Mouse (Mus musculus): ENCODE measurements around the gene Msl1. TPM values are rescaled to one million over a fixed set of nuclear protein-coding genes. Genes with fewer than 3 reads are reported as not detected.
"Not testable (repeated sequence)": the region's sequence is repeated elsewhere in the genome, so short reads cannot be mapped to it uniquely, and the experiment has no call there.

Msl1 gene
- polyA plus RNA-seq, 1 experiment, result 83.8 TPM

GRCm38 (mm10) chr11:98808417-98808816, 13.1 kb downstream of the Msl1 start:
- Histone ChIP-seq H3K4me3 (ENCODE audit: insufficient read depth, low read length) (no peak overlapping the region; the same call in 1 of the 2 replicates), H3K27ac (ENCODE audit: insufficient read depth, low read length) (peak overlapping the region; percentile 94), H3K4me1 (ENCODE audit: control insufficient read depth, insufficient read depth, low read length) (peaks cover 5% of the 10 kb centered on the region; the same call in 1 of the 2 replicates)
- TF ChIP-seq CTCF (IDR thresholded peaks at IDR 0.05; ENCODE audit: borderline replicate concordance, insufficient read depth, low read length) (no peak), POLR2A (IDR thresholded peaks at IDR 0.05; ENCODE audit: low read depth, low read length) (no peak)

- Histone ChIP-seq H3K4me1 (ENCODE audit: control insufficient read depth, insufficient read depth, low read length) (peaks cover 5% of the 10 kb centered on the region; the same call in 1 of the 2 replicates), H3K4me3 (ENCODE audit: insufficient read depth, low read length) (peak overlapping the region; percentile 92), H3K27ac (ENCODE audit: insufficient read depth, low read length) (peak overlapping the region; percentile 94)
- peak; percentile 86 for TF ChIP-seq POLR2A (IDR thresholded peaks at IDR 0.05; ENCODE audit: low read depth, low read length)
- 0 out of 2 replicates have a peak, but pooled peaks have one; percentile 2 for TF ChIP-seq CTCF (IDR thresholded peaks at IDR 0.05; ENCODE audit: borderline replicate concordance, insufficient read depth, low read length)
Measured at GRCm38 (mm10) chr11:98809457-98810290, 14.4 kb downstream of the Msl1 start.

DNA sequence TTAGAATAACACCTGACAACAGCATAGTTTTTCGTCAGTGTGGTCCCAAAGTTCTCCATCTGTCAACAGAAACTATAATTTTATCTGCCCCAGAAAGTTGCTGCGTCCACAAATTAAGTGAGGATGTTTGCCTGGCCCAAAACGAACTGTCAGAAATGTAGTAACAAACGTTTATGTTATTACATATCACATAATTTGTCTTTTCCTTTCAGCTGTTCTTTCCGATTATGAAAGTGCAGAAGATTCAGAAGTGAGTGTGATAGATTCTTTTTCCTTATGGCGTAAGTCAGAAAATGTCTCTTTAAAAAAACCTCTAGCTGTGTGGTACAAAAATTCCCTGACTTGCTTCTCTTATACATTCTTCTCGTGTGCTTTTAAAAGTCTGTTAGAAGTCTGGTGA, 15.4 kb downstream of the Msl1 start:
- TF ChIP-seq CTCF (IDR thresholded peaks at IDR 0.05; ENCODE audit: borderline replicate concordance, insufficient read depth, low read length), result no peak
- TF ChIP-seq POLR2A (IDR thresholded peaks at IDR 0.05; ENCODE audit: low read depth, low read length), result no peak
- H3K4me1 ChIP-seq (ENCODE audit: control insufficient read depth, insufficient read depth, low read length), result peaks cover 5% of the 10 kb centered on the region; the same call in 1 of the 2 replicates
- H3K27ac ChIP-seq (ENCODE audit: insufficient read depth, low read length), result no peak overlapping the region
- peak overlapping the region; percentile 92 for H3K4me3 ChIP-seq (ENCODE audit: insufficient read depth, low read length)

GRCm38 (mm10) chr11:98816706-98817239, 21.5 kb downstream of the Msl1 start:
- no peak overlapping the region for H3K27ac ChIP-seq (ENCODE audit: insufficient read depth, low read length)
- no peaks in the 10 kb centered on the region for H3K4me1 ChIP-seq (ENCODE audit: control insufficient read depth, insufficient read depth, low read length)
- no peak overlapping the region for H3K4me3 ChIP-seq (ENCODE audit: insufficient read depth, low read length)
- no peak for TF ChIP-seq POLR2A (IDR thresholded peaks at IDR 0.05; ENCODE audit: low read depth, low read length)
- no peak for TF ChIP-seq CTCF (IDR thresholded peaks at IDR 0.05; ENCODE audit: borderline replicate concordance, insufficient read depth, low read length)

- TF ChIP-seq CTCF (IDR thresholded peaks at IDR 0.05; ENCODE audit: borderline replicate concordance, insufficient read depth, low read length), result no peak
- H3K4me1 ChIP-seq (ENCODE audit: control insufficient read depth, insufficient read depth, low read length), result no peaks in the 10 kb centered on the region
- no peak overlapping the region for H3K4me3 ChIP-seq (ENCODE audit: insufficient read depth, low read length)
- no peak overlapping the region for H3K27ac ChIP-seq (ENCODE audit: insufficient read depth, low read length)
Measured at GRCm38 (mm10) chr11:98820968-98821367, 25.7 kb downstream of the Msl1 start.

GRCm38 (mm10) chr11:98826071-98826470, 30.8 kb downstream of the Msl1 start:
- not testable (repeated sequence) for H3K4me1 ChIP-seq (ENCODE audit: control insufficient read depth, insufficient read depth, low read length); H3K27ac ChIP-seq (ENCODE audit: insufficient read depth, low read length); H3K4me3 ChIP-seq (ENCODE audit: insufficient read depth, low read length)

- H3K27ac ChIP-seq (ENCODE audit: insufficient read depth, low read length), result no peak overlapping the region
- H3K4me1 ChIP-seq (ENCODE audit: control insufficient read depth, insufficient read depth, low read length), result no peaks in the 10 kb centered on the region
- no peak for TF ChIP-seq CTCF (IDR thresholded peaks at IDR 0.05; ENCODE audit: borderline replicate concordance, insufficient read depth, low read length)
- TF ChIP-seq POLR2A (IDR thresholded peaks at IDR 0.05; ENCODE audit: low read depth, low read length), result no peak
- no peak overlapping the region for H3K4me3 ChIP-seq (ENCODE audit: insufficient read depth, low read length)
Measured at GRCm38 (mm10) chr11:98827877-98828276, 32.6 kb downstream of the Msl1 start.

DNA sequence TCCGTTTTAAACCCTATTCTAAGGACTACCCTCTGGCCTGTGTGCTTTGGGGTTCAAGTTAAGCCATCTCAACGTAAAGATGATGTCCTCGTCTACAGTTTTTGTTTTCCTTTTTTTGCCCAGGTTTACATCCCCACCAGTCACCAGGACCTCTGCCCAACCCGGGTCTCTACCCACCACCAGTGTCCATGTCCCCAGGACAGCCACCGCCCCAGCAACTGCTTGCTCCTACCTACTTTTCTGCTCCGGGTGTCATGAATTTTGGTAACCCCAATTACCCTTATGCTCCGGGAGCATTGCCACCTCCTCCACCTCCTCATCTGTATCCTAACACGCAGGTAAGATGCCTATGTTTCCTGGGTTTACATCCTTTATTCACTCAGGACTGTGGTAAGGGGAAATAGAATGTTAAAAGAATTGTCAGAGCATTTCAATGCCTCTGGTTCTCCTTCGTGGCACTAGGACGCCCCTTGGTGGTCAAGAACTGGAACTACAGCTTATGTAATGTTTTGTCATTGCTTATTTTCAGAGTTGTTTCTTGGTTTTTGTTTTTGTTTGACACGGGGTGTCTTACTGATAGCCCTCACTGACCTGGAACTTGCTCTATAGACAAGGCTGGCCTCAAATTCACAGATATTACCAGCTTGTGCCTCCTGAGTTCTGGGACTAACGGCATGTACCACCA, 33.9 kb downstream of the Msl1 start:
- no peak overlapping the region for H3K27ac ChIP-seq (ENCODE audit: insufficient read depth, low read length)
- no peak for TF ChIP-seq POLR2A (IDR thresholded peaks at IDR 0.05; ENCODE audit: low read depth, low read length)
- TF ChIP-seq CTCF (IDR thresholded peaks at IDR 0.05; ENCODE audit: borderline replicate concordance, insufficient read depth, low read length), result peak; percentile 21; the same call in 1 of the 2 replicates
- no peak overlapping the region for H3K4me3 ChIP-seq (ENCODE audit: insufficient read depth, low read length)
- no peaks in the 10 kb centered on the region for H3K4me1 ChIP-seq (ENCODE audit: control insufficient read depth, insufficient read depth, low read length)

DNA sequence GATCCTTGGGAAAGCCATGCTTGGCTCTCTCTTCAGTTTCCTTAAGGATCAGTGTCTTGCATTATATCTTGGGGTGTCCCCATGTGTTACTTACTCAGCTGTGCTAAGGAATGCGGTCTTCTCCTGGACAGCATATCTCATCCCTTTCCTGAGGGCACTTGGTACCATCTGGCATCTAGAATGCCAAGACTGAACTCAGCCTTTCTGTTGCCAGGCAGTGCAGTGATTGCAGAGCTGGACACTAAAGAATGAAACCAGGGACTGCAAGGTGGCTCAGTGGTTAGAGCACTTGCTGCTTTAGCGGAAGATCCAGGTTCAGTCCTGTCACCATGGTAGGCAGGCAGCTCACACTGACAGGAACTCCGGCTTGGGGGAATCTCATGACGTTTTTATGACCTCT, 34.6 kb downstream of the Msl1 start:
- no peak overlapping the region for H3K27ac ChIP-seq (ENCODE audit: insufficient read depth, low read length)
- H3K4me3 ChIP-seq (ENCODE audit: insufficient read depth, low read length), result no peak overlapping the region
- TF ChIP-seq CTCF (IDR thresholded peaks at IDR 0.05; ENCODE audit: borderline replicate concordance, insufficient read depth, low read length), result no peak
- no peak for TF ChIP-seq POLR2A (IDR thresholded peaks at IDR 0.05; ENCODE audit: low read depth, low read length)
- H3K4me1 ChIP-seq (ENCODE audit: control insufficient read depth, insufficient read depth, low read length), result no peaks in the 10 kb centered on the region

DNA sequence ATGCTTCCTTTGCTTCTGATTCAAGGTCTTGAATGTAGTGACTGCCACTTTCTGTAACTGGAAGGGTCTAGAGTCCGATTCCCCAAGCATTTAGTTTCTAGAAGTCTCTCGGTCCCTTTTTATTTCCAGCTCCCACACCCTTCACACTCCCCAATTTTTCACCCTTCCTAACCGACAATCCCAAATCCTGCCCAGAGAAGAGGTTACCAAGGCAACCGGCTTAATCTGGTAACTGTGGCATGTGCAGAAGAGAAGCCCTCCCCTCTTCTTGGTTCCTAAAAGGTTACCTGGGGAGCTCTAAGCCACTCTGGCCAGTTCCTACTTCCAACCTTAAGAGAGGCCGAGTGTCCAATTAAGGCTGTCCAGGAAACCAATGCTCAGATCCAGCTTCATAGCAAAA, 40.0 kb downstream of the Msl1 start:
- TF ChIP-seq CTCF (IDR thresholded peaks at IDR 0.05; ENCODE audit: borderline replicate concordance, insufficient read depth, low read length), result no peak
- no peak for TF ChIP-seq POLR2A (IDR thresholded peaks at IDR 0.05; ENCODE audit: low read depth, low read length)
- Histone ChIP-seq H3K4me1 (ENCODE audit: control insufficient read depth, insufficient read depth, low read length) (no peaks in the 10 kb centered on the region), H3K4me3 (ENCODE audit: insufficient read depth, low read length) (no peak overlapping the region), H3K27ac (ENCODE audit: insufficient read depth, low read length) (no peak overlapping the region)
